Mouse (Mus musculus) telencephalon, adult 2 months (tissue): ENCODE measurements around the gene Entpd7.
A peak's percentile ranks its signal among the peaks of the same experiment; 100 is the strongest.

Experiments
- DNase-seq: peaks from one replicate; pipeline ENCODE4 v3.0.0-alpha.2; 2011; ENCODE audit warnings: low read depth, low spot score

The Entpd7 gene

GRCm38 (mm10) chr19:43674316-43674689 is 15.2 kb upstream of the Entpd7 start:
- no peak for DNase-seq

GRCm38 (mm10) chr19:43674730-43675524 is 14.5 kb upstream of the Entpd7 start, which contains the start of gene Slc25a28:
TSS of gene Slc25a28 (minus strand) at chr19:43674881.
- peak; percentile 100 for DNase-seq

GRCm38 (mm10) chr19:43675525-43676400 is 13.7 kb upstream of the Entpd7 start:
- DNase-seq = peak; percentile 55

GRCm38 (mm10) chr19:43678467-43679003 is 10.9 kb upstream of the Entpd7 start:
- no peak for DNase-seq

- DNase-seq = no peak
These were observed 9.9 kb upstream of the Entpd7 start for GRCm38 (mm10) chr19:43679474-43679981.

- no peak for DNase-seq
These were observed 7.9 kb upstream of the Entpd7 start for GRCm38 (mm10) chr19:43681541-43681940.

GRCm38 (mm10) chr19:43692815-43693214 is 3.3 kb downstream of the Entpd7 start:
- DNase-seq = no peak

GRCm38 (mm10) chr19:43695514-43695964 is 6.1 kb downstream of the Entpd7 start:
- DNase-seq = no peak

GRCm38 (mm10) chr19:43697666-43698370 is 8.3 kb downstream of the Entpd7 start:
- no peak for DNase-seq

GRCm38 (mm10) chr19:43699021-43699762 is 9.7 kb downstream of the Entpd7 start:
- peak; percentile 85 for DNase-seq

GRCm38 (mm10) chr19:43699763-43700155 is 10.3 kb downstream of the Entpd7 start:
- peak; percentile 54 for DNase-seq

GRCm38 (mm10) chr19:43704211-43704610 is 14.7 kb downstream of the Entpd7 start:
- no peak for DNase-seq

GRCm38 (mm10) chr19:43704787-43705497 is 15.5 kb downstream of the Entpd7 start:
- no peak for DNase-seq

- DNase-seq = no peak
These were observed 18.7 kb downstream of the Entpd7 start for GRCm38 (mm10) chr19:43708206-43708605.

- no peak for DNase-seq
These were observed 19.8 kb downstream of the Entpd7 start for GRCm38 (mm10) chr19:43709317-43709716.

GRCm38 (mm10) chr19:43711159-43711916 is 21.9 kb downstream of the Entpd7 start:
- DNase-seq = no peak

GRCm38 (mm10) chr19:43711971-43712370 is 22.5 kb downstream of the Entpd7 start:
- DNase-seq = no peak

- DNase-seq = no peak
These were observed 30.6 kb downstream of the Entpd7 start for GRCm38 (mm10) chr19:43720061-43720460.

- no peak for DNase-seq
These were observed 33.4 kb downstream of the Entpd7 start for GRCm38 (mm10) chr19:43722891-43723290.
